Mouse (Mus musculus) lung, adult 2 months (tissue): Measurements from ENCODE around the gene Xxylt1.

Experiments used
- CTCF ChIP-seq: fragments of 200-500 bp; IDR thresholded peaks from 2 replicates; pipeline ENCODE4 v1.5.1; 2011; ENCODE audit warnings: mild to moderate bottlenecking, low read length, control low read depth; ENCODE audit not compliant: insufficient read depth
- POLR2A ChIP-seq: fragments of 200-500 bp; IDR thresholded peaks from 2 replicates; pipeline ENCODE4 v1.6.1; 2011; ENCODE audit warnings: low read depth, mild to moderate bottlenecking, control low read depth, low read length, borderline replicate concordance; ENCODE audit errors: extremely low read depth

- no peak for TF ChIP-seq POLR2A
- TF ChIP-seq CTCF, result no peak
These were observed 133.0 kb downstream of the Xxylt1 start for GRCm38 (mm10) chr16:30948216-30948615.
